Mouse (Mus musculus): ENCODE results near the gene Ddx39. TPM values are rescaled to one million over a fixed set of nuclear protein-coding genes. Genes with fewer than 3 reads are reported as not detected.

Ddx39 gene
- polyA plus RNA-seq, 1 experiment from 2014 or later: 141 TPM

DNA sequence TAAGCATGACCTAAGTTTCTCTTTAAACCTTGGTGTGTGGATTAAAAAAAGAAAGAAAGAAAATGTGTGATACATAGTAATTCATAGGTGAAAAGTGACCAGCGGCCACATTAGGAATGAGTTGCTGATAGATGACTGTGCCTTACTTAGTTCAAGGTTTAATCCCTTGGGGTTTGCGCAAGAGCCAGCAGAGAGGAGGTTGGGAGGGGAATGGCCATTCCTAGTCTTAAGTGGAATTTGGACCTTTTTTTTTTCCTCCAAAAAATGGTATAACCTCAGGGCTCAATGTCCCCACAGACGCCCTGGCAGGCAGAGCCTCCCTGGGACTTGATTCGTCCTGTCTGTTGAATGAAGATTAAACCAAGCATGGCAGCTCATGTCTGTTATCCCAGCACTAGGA lies 29.1 kb downstream of the Ddx39 start:
- WGBS: 79% methylated on average over 4 of the region's 4 CpGs
- H3K27ac ChIP-seq (ENCODE audit: low read length): no peak overlapping the region
- H3K9ac ChIP-seq (replicated peaks; ENCODE audit: low read depth, low read length): no peak overlapping the region
- no peak overlapping the region for H3K4me3 ChIP-seq (ENCODE audit: low read depth, low read length)
- H3K36me3 ChIP-seq (ENCODE audit: control insufficient read depth, insufficient read depth, low read length): no peaks in the 10 kb centered on the region
- no peaks in the 10 kb centered on the region for H3K9me3 ChIP-seq (ENCODE audit: control insufficient read depth, low read depth, low read length)
- H3K4me1 ChIP-seq (ENCODE audit: control insufficient read depth, insufficient read depth, low read length): peaks cover 30% of the 10 kb centered on the region
- no peak for ATAC-seq (ENCODE audit: insufficient number of reproducible peaks, insufficient read depth, low FRiP score, low read depth)
- no peaks in the 10 kb centered on the region for H3K27me3 ChIP-seq (ENCODE audit: control insufficient read depth, insufficient read depth, low read length)
- H3K4me2 ChIP-seq (replicated peaks; ENCODE audit: low read depth, low read length): no peak overlapping the region

DNA sequence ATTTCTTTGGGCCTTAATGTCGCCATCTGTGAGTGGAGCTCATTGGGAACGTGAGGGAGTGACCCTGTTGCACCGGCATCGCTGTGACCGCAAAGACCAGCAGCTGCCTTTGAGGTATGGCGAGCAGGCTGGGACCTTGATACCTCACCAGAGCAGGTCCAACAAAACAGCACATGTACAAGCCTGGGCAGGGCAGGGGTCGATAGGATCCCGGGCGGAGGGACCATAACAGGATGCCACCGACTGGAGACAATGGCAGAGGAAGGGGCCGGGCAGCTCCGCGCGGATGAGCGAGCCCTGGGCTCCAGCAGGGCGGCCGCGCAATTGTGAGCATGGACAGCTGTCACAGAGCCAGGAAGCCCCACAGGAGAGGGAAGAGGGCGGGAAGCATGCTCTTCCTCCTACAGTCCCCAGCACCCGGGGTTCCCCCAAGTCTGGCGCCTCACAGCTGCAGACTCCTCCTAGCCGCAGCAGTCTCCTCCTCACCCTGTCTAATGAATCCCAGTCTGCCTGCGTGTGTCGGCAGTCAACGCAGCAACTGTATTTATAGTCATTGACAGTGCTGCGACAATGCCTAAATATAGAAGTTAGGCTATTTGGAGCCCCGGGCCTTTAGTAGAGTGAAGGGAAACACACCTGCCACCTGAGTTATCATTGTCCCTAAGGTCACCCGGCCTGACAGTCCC lies 32.8 kb downstream of the Ddx39 start:
- Histone ChIP-seq H3K9me3 (ENCODE audit: control insufficient read depth, low read depth, low read length) (no peaks in the 10 kb centered on the region), H3K36me3 (ENCODE audit: control insufficient read depth, insufficient read depth, low read length) (no peaks in the 10 kb centered on the region), H3K27me3 (ENCODE audit: control insufficient read depth, insufficient read depth, low read length) (no peaks in the 10 kb centered on the region), H3K27ac (ENCODE audit: low read length) (peak overlapping the region; percentile 77), H3K4me1 (ENCODE audit: control insufficient read depth, insufficient read depth, low read length) (peaks cover 9% of the 10 kb centered on the region), H3K4me3 (ENCODE audit: low read depth, low read length) (peak overlapping the region; percentile 10), H3K4me2 (replicated peaks; ENCODE audit: low read depth, low read length) (peak overlapping the region; percentile 41), H3K9ac (replicated peaks; ENCODE audit: low read depth, low read length) (no peak overlapping the region; the same call in 1 of the 2 replicates)
- WGBS: 3% methylated on average over 28 of the region's 28 CpGs
- peak; percentile 76; the same call in 1 of the 2 replicates for ATAC-seq (ENCODE audit: insufficient number of reproducible peaks, insufficient read depth, low FRiP score, low read depth)

DNA sequence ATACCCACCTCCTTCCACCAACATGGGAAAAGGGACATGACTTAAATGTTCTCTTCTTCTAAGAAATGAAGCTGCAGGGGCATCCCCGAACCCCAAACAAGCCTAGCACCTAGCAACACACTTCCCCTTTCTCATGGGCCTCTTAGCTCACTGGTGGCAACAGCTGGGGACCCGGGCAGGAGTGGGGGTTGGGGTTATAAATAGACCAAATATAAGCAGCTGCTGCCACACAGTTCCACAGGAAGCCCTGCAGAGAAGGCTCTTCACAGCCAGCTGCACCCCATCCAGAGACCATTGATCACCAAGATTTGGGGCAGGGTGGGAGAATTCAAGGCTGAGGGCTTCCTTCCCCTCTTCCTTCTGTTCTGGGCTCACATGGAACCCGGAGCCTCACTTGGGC lies 33.7 kb downstream of the Ddx39 start:
- WGBS: 30% methylated on average over 3 of the region's 3 CpGs
- no peaks in the 10 kb centered on the region for H3K27me3 ChIP-seq (ENCODE audit: control insufficient read depth, insufficient read depth, low read length)
- no peak overlapping the region for H3K9ac ChIP-seq (replicated peaks; ENCODE audit: low read depth, low read length)
- no peaks in the 10 kb centered on the region for H3K36me3 ChIP-seq (ENCODE audit: control insufficient read depth, insufficient read depth, low read length)
- no peak overlapping the region for H3K4me3 ChIP-seq (ENCODE audit: low read depth, low read length)
- H3K9me3 ChIP-seq (ENCODE audit: control insufficient read depth, low read depth, low read length): no peaks in the 10 kb centered on the region
- peaks cover 9% of the 10 kb centered on the region for H3K4me1 ChIP-seq (ENCODE audit: control insufficient read depth, insufficient read depth, low read length)
- ATAC-seq (ENCODE audit: insufficient number of reproducible peaks, insufficient read depth, low FRiP score, low read depth): peak; percentile 43; the same call in 1 of the 2 replicates
- no peak overlapping the region for H3K4me2 ChIP-seq (replicated peaks; ENCODE audit: low read depth, low read length)
- peak overlapping the region; percentile 77 for H3K27ac ChIP-seq (ENCODE audit: low read length)

DNA sequence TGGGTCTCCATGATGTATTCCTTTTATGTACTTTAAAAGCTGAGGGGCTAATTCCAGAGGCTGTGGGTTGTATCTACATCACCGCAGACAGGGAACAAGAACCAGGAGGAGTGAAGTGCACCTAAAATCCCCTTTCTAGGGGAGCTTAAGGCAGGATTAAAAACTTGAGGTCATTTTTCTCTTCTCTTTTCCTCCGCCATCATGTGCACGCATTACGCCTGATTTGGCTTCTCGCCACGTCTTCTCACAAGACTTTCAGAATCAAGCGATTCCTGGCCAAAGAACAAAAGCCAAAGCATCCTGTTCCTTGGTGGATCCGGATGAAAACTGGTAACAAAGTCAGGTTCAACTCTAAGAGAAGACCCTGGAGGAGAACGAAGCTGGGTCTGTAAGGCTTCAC lies 34.3 kb downstream of the Ddx39 start:
- Histone ChIP-seq H3K27ac (ENCODE audit: low read length) (peak overlapping the region; percentile 77; the same call in 1 of the 2 replicates), H3K4me3 (ENCODE audit: low read depth, low read length) (no peak overlapping the region), H3K4me1 (ENCODE audit: control insufficient read depth, insufficient read depth, low read length) (peaks cover 9% of the 10 kb centered on the region), H3K4me2 (replicated peaks; ENCODE audit: low read depth, low read length) (no peak overlapping the region), H3K9ac (replicated peaks; ENCODE audit: low read depth, low read length) (no peak overlapping the region), H3K36me3 (ENCODE audit: control insufficient read depth, insufficient read depth, low read length) (no peaks in the 10 kb centered on the region), H3K9me3 (ENCODE audit: control insufficient read depth, low read depth, low read length) (no peaks in the 10 kb centered on the region), H3K27me3 (ENCODE audit: control insufficient read depth, insufficient read depth, low read length) (no peaks in the 10 kb centered on the region)
- no peak for ATAC-seq (ENCODE audit: insufficient number of reproducible peaks, insufficient read depth, low FRiP score, low read depth)
- WGBS: 64% methylated on average over 9 of the region's 9 CpGs

DNA sequence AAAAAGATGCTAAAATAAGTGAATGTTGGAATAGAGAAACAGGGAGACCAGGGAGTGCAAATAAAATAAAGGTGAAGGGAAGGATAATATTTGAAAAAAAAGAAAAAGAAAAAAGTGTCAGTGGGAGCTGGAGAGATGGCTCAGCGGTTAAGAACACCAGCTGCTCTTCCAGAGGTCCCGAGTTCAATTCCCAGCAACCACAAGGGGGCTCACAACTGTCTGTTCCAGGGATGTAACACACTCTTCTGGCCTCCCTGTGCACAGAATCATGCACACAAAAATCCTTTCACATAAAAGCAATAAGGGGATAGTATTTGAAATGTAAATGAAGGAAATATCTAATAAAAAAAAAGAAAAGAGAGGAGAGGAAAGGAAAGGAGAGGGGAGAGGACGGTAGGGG lies 39.2 kb downstream of the Ddx39 start:
- ATAC-seq (ENCODE audit: insufficient number of reproducible peaks, insufficient read depth, low FRiP score, low read depth): no peak
- Histone ChIP-seq H3K4me1 (ENCODE audit: control insufficient read depth, insufficient read depth, low read length) (no peaks in the 10 kb centered on the region), H3K9me3 (ENCODE audit: control insufficient read depth, low read depth, low read length) (no peaks in the 10 kb centered on the region; the same call in 1 of the 2 replicates), H3K36me3 (ENCODE audit: control insufficient read depth, insufficient read depth, low read length) (no peaks in the 10 kb centered on the region), H3K4me3 (ENCODE audit: low read depth, low read length) (no peak overlapping the region), H3K9ac (replicated peaks; ENCODE audit: low read depth, low read length) (no peak overlapping the region), H3K27me3 (ENCODE audit: control insufficient read depth, insufficient read depth, low read length) (no peaks in the 10 kb centered on the region), H3K27ac (ENCODE audit: low read length) (no peak overlapping the region), H3K4me2 (replicated peaks; ENCODE audit: low read depth, low read length) (no peak overlapping the region)
- 53% methylated on average over 3 of the region's 3 CpGs for WGBS

DNA sequence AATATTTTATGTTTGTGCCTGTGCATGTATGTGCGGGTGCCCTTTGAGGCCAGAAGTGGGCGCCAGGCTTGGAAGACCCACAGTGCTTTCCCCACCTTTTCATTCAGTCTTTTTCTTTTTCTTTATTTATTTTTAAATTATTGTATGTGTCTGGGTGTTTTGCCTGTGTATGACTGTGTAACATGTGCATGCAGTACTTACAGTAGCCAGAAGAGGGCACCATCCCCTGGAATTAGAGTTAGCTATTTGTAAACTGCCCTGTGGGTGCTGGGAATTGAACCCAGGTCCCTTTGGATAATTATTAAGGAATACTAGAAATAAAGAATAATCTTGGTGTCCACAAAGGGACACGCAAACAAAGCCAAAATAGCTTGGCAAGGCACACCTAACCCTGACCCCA lies 41.3 kb downstream of the Ddx39 start:
- Histone ChIP-seq H3K4me2 (replicated peaks; ENCODE audit: low read depth, low read length) (no peak overlapping the region), H3K36me3 (ENCODE audit: control insufficient read depth, insufficient read depth, low read length) (no peaks in the 10 kb centered on the region), H3K9ac (replicated peaks; ENCODE audit: low read depth, low read length) (no peak overlapping the region), H3K27ac (ENCODE audit: low read length) (no peak overlapping the region), H3K4me3 (ENCODE audit: low read depth, low read length) (no peak overlapping the region), H3K4me1 (ENCODE audit: control insufficient read depth, insufficient read depth, low read length) (no peaks in the 10 kb centered on the region), H3K27me3 (ENCODE audit: control insufficient read depth, insufficient read depth, low read length) (no peaks in the 10 kb centered on the region), H3K9me3 (ENCODE audit: control insufficient read depth, low read depth, low read length) (no peaks in the 10 kb centered on the region; the same call in 1 of the 2 replicates)
- 90% methylated on average over 3 of the region's 3 CpGs for WGBS
- no peak for ATAC-seq (ENCODE audit: insufficient number of reproducible peaks, insufficient read depth, low FRiP score, low read depth)

DNA sequence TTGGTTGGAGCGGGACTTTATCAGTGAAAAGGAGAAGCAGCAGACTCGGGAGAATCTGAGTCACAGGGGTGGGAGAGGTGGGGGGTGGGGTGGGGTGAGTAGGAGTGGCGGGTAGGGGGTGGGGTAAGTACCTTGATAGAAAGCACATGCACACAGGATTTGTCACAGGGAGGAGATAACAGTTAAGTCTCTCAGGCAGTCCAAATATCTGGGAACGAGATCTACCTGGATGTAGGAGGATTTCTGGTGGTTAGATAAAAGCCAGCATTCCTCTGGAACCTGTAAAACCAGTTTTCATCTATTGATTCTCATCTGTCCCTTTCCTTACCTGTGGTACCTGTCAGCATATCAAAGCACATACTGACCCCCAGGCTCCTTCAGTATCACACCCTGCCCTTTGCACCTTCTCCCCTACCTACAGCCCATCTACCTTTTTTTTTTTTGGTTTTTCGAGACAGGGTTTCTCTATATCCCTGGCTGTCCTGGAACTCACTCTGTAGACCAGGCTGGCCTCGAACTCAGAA lies 42.2 kb downstream of the Ddx39 start:
- 62% methylated on average over 6 of the region's 6 CpGs for WGBS

DNA sequence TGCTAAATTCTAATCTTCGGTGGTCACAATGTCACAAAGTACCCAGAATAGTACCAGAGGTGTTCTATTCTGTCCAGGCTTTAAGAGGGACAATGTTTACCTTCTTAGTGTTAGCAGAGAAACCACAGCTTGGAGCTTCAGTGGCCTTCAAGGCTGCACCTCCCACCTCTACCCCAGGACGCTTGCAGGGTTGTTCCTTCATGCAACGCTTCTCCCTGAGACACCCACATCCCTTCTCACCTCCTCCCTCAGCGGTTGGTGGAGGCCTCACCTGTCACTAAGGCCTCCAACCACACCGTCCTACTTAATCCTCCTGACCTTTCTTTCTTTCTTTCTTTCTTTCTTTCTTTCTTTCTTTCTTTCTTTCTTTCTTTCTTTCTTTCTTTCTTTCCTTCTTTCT lies 43.3 kb downstream of the Ddx39 start:
- no peaks in the 10 kb centered on the region for H3K36me3 ChIP-seq (ENCODE audit: control insufficient read depth, insufficient read depth, low read length)
- no peak overlapping the region for H3K4me2 ChIP-seq (replicated peaks; ENCODE audit: low read depth, low read length)
- no peak for ATAC-seq (ENCODE audit: insufficient number of reproducible peaks, insufficient read depth, low FRiP score, low read depth)
- no peak overlapping the region for H3K4me3 ChIP-seq (ENCODE audit: low read depth, low read length)
- no peak overlapping the region for H3K9ac ChIP-seq (replicated peaks; ENCODE audit: low read depth, low read length)
- no peaks in the 10 kb centered on the region for H3K4me1 ChIP-seq (ENCODE audit: control insufficient read depth, insufficient read depth, low read length)
- no peaks in the 10 kb centered on the region; the same call in 1 of the 2 replicates for H3K9me3 ChIP-seq (ENCODE audit: control insufficient read depth, low read depth, low read length)
- WGBS: 50% methylated on average over 5 of the region's 5 CpGs
- H3K27ac ChIP-seq (ENCODE audit: low read length): no peak overlapping the region
- no peaks in the 10 kb centered on the region for H3K27me3 ChIP-seq (ENCODE audit: control insufficient read depth, insufficient read depth, low read length)

More for the DNA sequence above, 42.2 kb downstream of the Ddx39 start:
- Histone ChIP-seq H3K27me3 (ENCODE audit: control insufficient read depth, insufficient read depth, low read length) (no peaks in the 10 kb centered on the region), H3K36me3 (ENCODE audit: control insufficient read depth, insufficient read depth, low read length) (no peaks in the 10 kb centered on the region), H3K27ac (ENCODE audit: low read length) (no peak overlapping the region), H3K9me3 (ENCODE audit: control insufficient read depth, low read depth, low read length) (no peaks in the 10 kb centered on the region; the same call in 1 of the 2 replicates), H3K9ac (replicated peaks; ENCODE audit: low read depth, low read length) (no peak overlapping the region), H3K4me1 (ENCODE audit: control insufficient read depth, insufficient read depth, low read length) (no peaks in the 10 kb centered on the region), H3K4me3 (ENCODE audit: low read depth, low read length) (no peak overlapping the region), H3K4me2 (replicated peaks; ENCODE audit: low read depth, low read length) (no peak overlapping the region)
- ATAC-seq (ENCODE audit: insufficient number of reproducible peaks, insufficient read depth, low FRiP score, low read depth): no peak; the same call in 1 of the 2 replicates

Data from stomach, embryonic 14.5 days (tissue).